Mouse (Mus musculus) heart, postnatal 0 days (tissue): ENCODE results near the gene Gm8439.

ENCODE experiments used
- CTCF ChIP-seq: IDR thresholded peaks from 2 replicates; pipeline ENCODE4 v1.5.1; 2016; ENCODE audit warnings: antibody characterized with exemption, control low read depth, low read depth
- EP300 ChIP-seq: IDR thresholded peaks from 2 replicates; pipeline ENCODE4 v1.6.1; 2016; ENCODE audit warnings: antibody characterized with exemption, low read depth

- no peak for TF ChIP-seq CTCF
- TF ChIP-seq EP300 = no peak
These were observed 18.0 kb upstream of the Gm8439 start for GRCm38 (mm10) chr4:120570438-120571069.
